Mouse (Mus musculus) ES-E14 (cell line): ENCODE measurements around the gene Hspb2. TPM values are rescaled to one million over a fixed set of nuclear protein-coding genes. Genes with fewer than 3 reads are reported as not detected.

Source experiments
- DNase-seq: peaks from one replicate; pipeline ENCODE4 v3.0.0-alpha.2; 2013; ENCODE audit warnings: low read depth, low spot score
- H3K27ac ChIP-seq: 2 replicates; pipeline ENCODE4 v1.5.1; 2012; ENCODE audit warnings: low read depth, mild to moderate bottlenecking, low read length, moderate library complexity, mixed read lengths; ENCODE audit not compliant: poor library complexity, insufficient read depth, severe bottlenecking
- H3K36me3 ChIP-seq: 2 replicates; pipeline ENCODE4 v1.6.1; 2012; ENCODE audit warnings: mild to moderate bottlenecking, low read length, moderate library complexity, mixed read lengths; ENCODE audit not compliant: control insufficient read depth, poor library complexity, insufficient read depth, severe bottlenecking
- H3K4me1 ChIP-seq, 2 experiments: fragments of 150-350 bp in 1 of 2; sonication (generic) in 1 of 2; 2 replicates each; pipeline ENCODE4 v1.6.1; 2012; ENCODE audit warnings: low read length in 2 of 2, mild to moderate bottlenecking in 1 of 2, mixed read lengths in 1 of 2; ENCODE audit not compliant: control insufficient read depth in 2 of 2, insufficient read depth in 2 of 2, poor library complexity in 1 of 2
- H3K4me3 ChIP-seq, 2 experiments: fragments of 150-350 bp in 1 of 2; sonication (generic) in 1 of 2; 2 replicates each; pipeline ENCODE4 v1.5.1; 2012; ENCODE audit warnings: low read length in 2 of 2, low read depth in 1 of 2, mild to moderate bottlenecking in 1 of 2, mixed read lengths in 1 of 2; ENCODE audit not compliant: insufficient read depth in 1 of 2, poor library complexity in 1 of 2, severe bottlenecking in 1 of 2
- H3K9ac ChIP-seq: 2 replicates; pipeline ENCODE4 v1.6.1; 2012; ENCODE audit warnings: low read depth, mild to moderate bottlenecking, low read length, mixed read lengths; ENCODE audit not compliant: poor library complexity, insufficient read depth, severe bottlenecking
- H3K9me3 ChIP-seq: fragments of 150-350 bp; sonication (generic); 2 replicates; pipeline ENCODE4 v1.6.1; 2012; ENCODE audit warnings: low read depth, mild to moderate bottlenecking, low read length; ENCODE audit not compliant: control insufficient read depth, insufficient read depth
- CHD2 ChIP-seq: IDR thresholded peaks from 2 replicates; pipeline ENCODE4 v1.6.1; 2014; ENCODE audit warnings: mild to moderate bottlenecking, low read depth, low read length, inconsistent platforms
- HCFC1 ChIP-seq: IDR thresholded peaks from 2 replicates; pipeline ENCODE4 v1.6.1; 2012; ENCODE audit warnings: low read length, inconsistent platforms, borderline replicate concordance; ENCODE audit not compliant: insufficient read depth
- MAFK ChIP-seq: IDR thresholded peaks from 2 replicates; pipeline ENCODE4 v1.6.1; 2014; ENCODE audit warnings: mild to moderate bottlenecking, low read depth, low read length, inconsistent platforms; ENCODE audit not compliant: insufficient read depth
- ZC3H11A ChIP-seq: IDR thresholded peaks from 2 replicates; pipeline ENCODE4 v1.6.1; 2012; ENCODE audit warnings: low read depth, mild to moderate bottlenecking, inconsistent platforms, low read length, borderline replicate concordance
- ZNF384 ChIP-seq: IDR thresholded peaks from 2 replicates; pipeline ENCODE4 v1.6.1; 2012; ENCODE audit warnings: low read depth, low read length, inconsistent platforms
- in situ Hi-C, 2 experiments: fragments of 600-800 bp; cut with MboI; formaldehyde crosslinking; loops; one replicate each; pipeline ENCODE4 v1.15.1; 2025; ENCODE audit warnings: low sequenced_read_pairs in 2 of 2, inconsistent platforms in 1 of 2; ENCODE audit not compliant: unreplicated experiment in 2 of 2
- total RNA-seq: library from RNA; depleted of rRNA; stranded (reverse); fragments of 300-350 nt; gene quantifications from 2 replicates; pipeline ENCODE4 v1.2.3, GENCODE M21; 2012

The Hspb2 gene
- total RNA-seq, 1 experiment = 10.9 TPM

DNA sequence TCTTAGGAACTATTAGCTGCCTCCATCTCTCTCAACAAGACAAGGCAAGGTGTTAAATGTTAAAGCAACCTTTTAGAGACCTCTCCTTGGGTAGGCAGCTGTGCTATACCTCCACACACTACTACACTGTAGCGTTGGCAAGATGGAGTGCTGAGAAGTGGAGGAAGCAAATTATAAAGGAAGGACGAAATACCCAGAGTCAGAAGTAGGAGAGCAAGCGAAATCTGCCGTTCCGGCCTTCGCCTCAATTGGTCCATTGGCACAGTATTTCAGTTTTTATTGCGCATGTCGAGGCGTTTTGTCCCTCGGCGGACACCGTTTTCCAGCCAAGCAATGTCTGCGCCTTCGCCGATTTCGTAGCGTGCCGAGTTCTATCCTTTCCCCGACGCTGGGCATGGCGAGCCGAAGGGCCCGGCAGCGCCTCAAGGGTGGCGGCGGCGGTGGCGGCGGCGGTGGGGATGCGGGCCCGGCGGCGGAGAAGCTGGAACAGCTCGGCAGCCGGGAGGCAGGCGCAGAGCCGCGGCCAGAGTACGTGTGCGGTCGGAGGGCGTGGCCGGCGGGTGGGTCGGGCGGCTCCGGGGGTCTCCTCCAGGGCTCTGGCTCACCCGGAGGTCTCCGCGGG is 22.9 kb upstream of the Hspb2 start, which contains the start of the genes Alg9 and 1110032A03Rik:
TSS of gene Alg9 (plus strand) at position 29 of the 622 bp plus-strand sequence.
TSS of gene 1110032A03Rik (minus strand) at position 530 of the 622 bp plus-strand sequence.
- peak within 1 kb of the TSS; percentile 88 for H3K9ac ChIP-seq
- no peak within 1 kb of the TSS for H3K27ac ChIP-seq
- H3K4me3 ChIP-seq = peak within 1 kb of the TSS; percentile 82 to 87
- 0 out of 4 replicates have a peak, but pooled peaks cover 0 to 2% of the 10 kb centered on the region in 2 experiments for H3K4me1 ChIP-seq
- in situ Hi-C loops = no loop called here
- TF ChIP-seq ZNF384 (no peak), ZC3H11A (no peak), MAFK (no peak), CHD2 (no peak), HCFC1 (no peak)
- H3K36me3 ChIP-seq = peaks cover 4% of the 10 kb centered on the region; the same call in 1 of the 2 replicates
- DNase-seq = no peak
- H3K9me3 ChIP-seq = no peaks in the 10 kb centered on the region

DNA sequence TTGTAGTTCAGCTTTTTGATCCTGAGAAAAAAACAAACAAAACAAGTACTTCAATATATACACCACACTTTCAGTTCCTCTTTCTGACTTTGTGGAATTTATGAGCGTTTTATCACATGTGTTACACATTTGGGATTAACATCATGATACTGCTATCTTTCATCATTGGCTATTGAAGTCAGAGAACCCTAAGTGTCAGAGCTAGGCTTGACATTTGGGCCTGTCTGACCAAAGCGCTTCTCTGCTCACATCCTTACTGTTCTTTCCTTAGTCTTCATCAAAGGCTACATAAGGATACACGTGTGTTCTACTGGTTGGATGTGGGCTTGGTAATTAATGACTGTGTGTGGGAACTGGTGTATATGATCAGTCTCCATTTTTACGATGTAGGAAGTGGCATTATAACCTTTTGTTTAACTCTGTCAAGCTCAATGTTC is 21.9 kb upstream of the Hspb2 start:
- Histone ChIP-seq H3K9ac (no peak overlapping the region), H3K36me3 (peaks cover 4% of the 10 kb centered on the region; the same call in 1 of the 2 replicates), H3K4me1 (peaks cover 0 to 2% of the 10 kb centered on the region in 2 experiments; a peak in 1 of 4 replicates), H3K4me3 (no peak overlapping the region), H3K9me3 (no peaks in the 10 kb centered on the region), H3K27ac (no peak overlapping the region)
- TF ChIP-seq CHD2 (no peak), HCFC1 (no peak), MAFK (no peak), ZC3H11A (no peak), ZNF384 (no peak)
- in situ Hi-C loops = no loop called here
- no peak for DNase-seq

DNA sequence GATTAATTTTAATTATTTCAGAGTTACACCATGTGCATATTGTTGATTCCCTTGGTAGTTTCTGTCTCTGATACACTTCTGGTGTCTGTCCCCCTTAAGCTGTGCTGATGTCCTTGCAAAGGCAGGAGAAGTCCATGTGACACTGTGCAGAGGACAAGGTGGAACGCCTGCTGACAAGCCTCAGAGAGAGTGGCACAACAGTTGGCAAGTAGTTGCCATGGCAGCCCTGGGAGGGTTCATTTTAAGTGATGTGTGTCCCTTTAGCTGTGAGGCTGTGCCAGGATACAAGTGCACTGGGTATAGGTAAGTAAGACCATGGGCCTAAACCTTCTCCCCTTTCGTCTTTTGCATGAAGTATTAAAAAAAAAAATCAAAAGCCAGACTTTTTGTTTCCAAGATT is 17.9 kb upstream of the Hspb2 start:
- Histone ChIP-seq H3K9me3 (no peaks in the 10 kb centered on the region), H3K27ac (no peak overlapping the region), H3K4me1 (peaks cover 0 to 2% of the 10 kb centered on the region in 2 experiments; a peak in 1 of 4 replicates), H3K4me3 (no peak overlapping the region), H3K9ac (no peak overlapping the region), H3K36me3 (0 out of 2 replicates have a peak, but pooled peaks cover 2% of the 10 kb centered on the region)
- in situ Hi-C loops = no loop called here
- no peak for DNase-seq
- no peak for TF ChIP-seq CHD2
- no peak for TF ChIP-seq MAFK
- TF ChIP-seq ZC3H11A = no peak
- no peak for TF ChIP-seq ZNF384
- no peak for TF ChIP-seq HCFC1

DNA sequence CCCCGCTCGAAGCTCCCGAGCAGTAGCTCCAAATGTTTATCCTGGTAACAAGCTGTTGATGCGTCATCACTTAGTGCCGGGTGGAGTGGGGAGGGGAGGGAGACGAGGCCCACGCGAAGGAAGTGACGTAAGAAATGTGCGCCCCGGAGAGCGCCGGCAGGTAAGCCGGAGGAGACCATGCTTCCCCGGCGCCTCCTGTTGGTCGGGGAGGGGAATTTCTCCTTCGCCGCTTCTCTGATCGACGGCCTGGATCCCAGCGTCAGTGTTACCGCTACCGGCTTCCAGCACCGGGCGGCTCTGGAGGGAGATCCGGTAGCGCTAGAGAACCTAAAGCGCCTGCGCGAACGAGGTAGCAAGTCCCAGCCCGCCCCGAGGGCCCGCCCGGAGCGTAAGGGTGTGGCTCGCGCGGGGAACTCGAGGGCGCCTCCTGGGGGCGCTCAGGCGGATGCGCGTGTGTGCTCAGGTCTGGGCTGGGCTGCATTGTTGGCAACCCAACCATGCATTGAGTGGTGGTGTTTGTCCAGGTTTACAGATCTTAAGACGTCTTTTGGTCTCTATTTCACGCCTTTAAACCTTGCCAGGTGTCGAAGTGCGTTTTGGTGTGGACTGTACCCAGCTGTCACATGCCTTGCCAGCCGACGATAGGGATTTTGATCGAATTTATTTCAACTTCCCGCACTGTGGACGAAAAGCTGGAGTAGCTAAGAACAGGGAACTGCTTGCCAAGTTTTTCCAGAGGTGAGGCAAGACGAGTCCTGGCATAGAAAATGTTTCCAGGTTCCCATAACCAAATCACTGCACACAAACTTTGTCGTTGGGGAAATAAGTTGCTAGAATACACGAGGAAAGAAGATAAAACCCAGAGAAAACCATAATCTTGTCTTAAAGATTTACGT is 16.2 kb upstream of the Hspb2 start, which contains the start of gene Fdxacb1:
TSS of gene Fdxacb1 (plus strand) at position 130 of the 896 bp plus-strand sequence.
- H3K9me3 ChIP-seq = no peaks in the 10 kb centered on the region
- H3K36me3 ChIP-seq = 0 out of 2 replicates have a peak, but pooled peaks cover 2% of the 10 kb centered on the region
- peak; percentile 98 for DNase-seq
- in situ Hi-C loops = no loop called here
- H3K4me1 ChIP-seq = no peaks in the 10 kb centered on the region; a peak in 1 of 4 replicates
- 0 out of 2 replicates have a peak, but pooled peaks have one; percentile 4 for TF ChIP-seq ZC3H11A
- TF ChIP-seq CHD2 = no peak
- no peak for TF ChIP-seq MAFK
- peak; percentile 84 for TF ChIP-seq HCFC1
- H3K27ac ChIP-seq = peak within 1 kb of the TSS; percentile 87
- peak within 1 kb of the TSS; percentile 84 to 85 for H3K4me3 ChIP-seq
- H3K9ac ChIP-seq = peak within 1 kb of the TSS; percentile 92
